Mouse (Mus musculus): Measurements from ENCODE around the gene Krcc1.

GRCm38 (mm10) chr6:71262142-71262833 is 9.2 kb upstream of the Krcc1 start:
- TF ChIP-seq CTCF (IDR thresholded peaks at IDR 0.05; ENCODE audit: extremely low read depth, insufficient read length, insufficient replicate concordance, low read depth, low read length) (no peak), POLR2A (IDR thresholded peaks at IDR 0.05; ENCODE audit: low read depth, low read length) (no peak)

Measured in small intestine, adult 2 months (tissue).